Mouse (Mus musculus) kidney, adult 8-10 months (tissue): ENCODE measurements around the gene Rbm45.
A peak's percentile ranks its signal among the peaks of the same experiment; 100 is the strongest.

Source experiments
- DNase-seq, 2 experiments: peaks; one replicate each; pipeline ENCODE4 v3.0.0; 2022

Rbm45 gene

GRCm38 (mm10) chr2:76400178-76400577 is 30.4 kb downstream of the Rbm45 start:
- DNase-seq = no peak

- DNase-seq = peak; percentile 12 to 18
Observed at GRCm38 (mm10) chr2:76405596-76406150, 35.9 kb downstream of the Rbm45 start.

- DNase-seq = peak; percentile 52 to 70
Observed at GRCm38 (mm10) chr2:76406151-76406936, 36.6 kb downstream of the Rbm45 start, which contains the start of gene Osbpl6. Gene Osbpl6, plus strand, starts transcription at chr2:76406508.

GRCm38 (mm10) chr2:76406937-76407441 is 37.2 kb downstream of the Rbm45 start:
- peak; percentile 54 to 57 for DNase-seq

- DNase-seq = no peak
Observed at GRCm38 (mm10) chr2:76409526-76409925, 39.7 kb downstream of the Rbm45 start.

GRCm38 (mm10) chr2:76409986-76410385 is 40.2 kb downstream of the Rbm45 start:
- no peak for DNase-seq

- no peak for DNase-seq
Observed at GRCm38 (mm10) chr2:76412924-76413323, 43.1 kb downstream of the Rbm45 start.

GRCm38 (mm10) chr2:76417446-76418141 is 47.8 kb downstream of the Rbm45 start:
- peak; percentile 43 to 61 for DNase-seq

- DNase-seq = no peak
Observed at GRCm38 (mm10) chr2:76418142-76418518, 48.3 kb downstream of the Rbm45 start.

- no peak for DNase-seq
Observed at GRCm38 (mm10) chr2:76421411-76421924, 51.7 kb downstream of the Rbm45 start.

GRCm38 (mm10) chr2:76426816-76427215 is 57.0 kb downstream of the Rbm45 start:
- DNase-seq = no peak

GRCm38 (mm10) chr2:76429318-76429717 is 59.5 kb downstream of the Rbm45 start:
- DNase-seq = no peak

GRCm38 (mm10) chr2:76429855-76430254 is 60.1 kb downstream of the Rbm45 start:
- DNase-seq = no peak

- DNase-seq = no peak
Observed at GRCm38 (mm10) chr2:76430539-76430938, 60.8 kb downstream of the Rbm45 start.
